Mouse (Mus musculus) heart, postnatal 0 days (tissue): ENCODE data around the gene Gm28051. TPM values are rescaled to one million over a fixed set of nuclear protein-coding genes. Genes with fewer than 3 reads are reported as not detected.

Experiments
- ATAC-seq: fragments of 200-750 bp; cut with Nextera tagmentation; 2 replicates; pipeline ENCODE4 v1.8.0; 2017; ENCODE audit warnings: low read depth, moderate number of reproducible peaks, moderate library complexity; ENCODE audit not compliant: insufficient read depth
- DNase-seq: peaks from one replicate; pipeline ENCODE4 v3.0.0-alpha.2; 2016; ENCODE audit warnings: low spot score
- H3K27ac ChIP-seq: fragments of 300-500 bp; sonication (generic); 2 replicates; pipeline ENCODE4 v1.5.1; 2014; ENCODE audit warnings: low read depth, mild to moderate bottlenecking
- H3K27me3 ChIP-seq: fragments of 300-500 bp; sonication (generic); 2 replicates; pipeline ENCODE4 v1.6.1; 2014; ENCODE audit warnings: low read length, mixed read lengths; ENCODE audit not compliant: control insufficient read depth, insufficient read depth
- H3K36me3 ChIP-seq: fragments of 300-500 bp; sonication (generic); replicated peaks from 2 replicates; pipeline ENCODE4 v1.6.1; 2014; ENCODE audit warnings: low read length, mixed read lengths; ENCODE audit not compliant: control insufficient read depth, insufficient read depth
- H3K4me1 ChIP-seq: fragments of 300-500 bp; sonication (generic); 2 replicates; pipeline ENCODE4 v1.6.1; 2014; ENCODE audit warnings: antibody characterized with exemption; ENCODE audit not compliant: control insufficient read depth, insufficient read depth
- H3K4me2 ChIP-seq: fragments of 300-500 bp; sonication (generic); 2 replicates; pipeline ENCODE4 v1.6.1; 2014; ENCODE audit warnings: low read depth, mild to moderate bottlenecking, low read length, moderate library complexity
- H3K4me3 ChIP-seq: fragments of 300-500 bp; sonication (generic); 2 replicates; pipeline ENCODE4 v1.5.1; 2014; ENCODE audit warnings: low read depth, low read length
- H3K9ac ChIP-seq: fragments of 300-500 bp; sonication (generic); replicated peaks from 2 replicates; pipeline ENCODE4 v1.6.1; 2014; ENCODE audit warnings: low read depth, low read length, mixed read lengths
- H3K9me3 ChIP-seq: fragments of 300-500 bp; sonication (generic); replicated peaks from 2 replicates; pipeline ENCODE4 v1.6.1; 2016; ENCODE audit warnings: low read length; ENCODE audit not compliant: control insufficient read depth
- CTCF ChIP-seq: IDR thresholded peaks from 2 replicates; pipeline ENCODE4 v1.5.1; 2016; ENCODE audit warnings: antibody characterized with exemption, control low read depth, low read depth
- EP300 ChIP-seq: IDR thresholded peaks from 2 replicates; pipeline ENCODE4 v1.6.1; 2016; ENCODE audit warnings: antibody characterized with exemption, low read depth
- WGBS: fragments of 180-500 bp; shearing (Covaris S2); extraction: QIAGEN DNeasy Blood & Tissue Kit; methylation state at CpG from one replicate; pipeline ENCODE4 v1.1.7; 2014; 5-methylcytosine and 5-hydroxymethylcytosine counted together
- polyA plus RNA-seq: library from polyadenylated mRNA; unstranded; fragments of >200 nt; fragmentation: Nextera tagmentation; extraction: Ambion mirVana; gene quantifications from 2 replicates; pipeline ENCODE4 v1.2.1, GENCODE M21; 2015
- total RNA-seq: library from RNA; depleted of rRNA; stranded (reverse); fragments of >200 nt; gene quantifications from 2 replicates; pipeline ENCODE4 v1.2.3, GENCODE M21; 2014; ENCODE audit warnings: low replicate concordance

Gm28051 gene
- total and polyA plus RNA-seq, 2 experiments from 2014 or later: not detected

GRCm38 (mm10) chr12:102705216-102705871 lies 52.2 kb downstream of the Gm28051 start:
- H3K4me1 ChIP-seq: peaks cover 16% of the 10 kb centered on the region
- peak; percentile 61 for DNase-seq
- H3K27ac ChIP-seq: peak overlapping the region; percentile 90
- peak; percentile 81 for ATAC-seq
- no peaks in the 10 kb centered on the region for H3K36me3 ChIP-seq
- H3K9ac ChIP-seq: peak overlapping the region; percentile 91
- WGBS: 3% methylated on average over 32 of the region's 45 CpGs
- H3K4me2 ChIP-seq: peak overlapping the region; percentile 98
- TF ChIP-seq CTCF (peak; percentile 78), EP300 (no peak)
- H3K4me3 ChIP-seq: peak overlapping the region; percentile 85
- 0 out of 2 replicates have a peak, but pooled peaks cover 8% of the 10 kb centered on the region for H3K27me3 ChIP-seq
- H3K9me3 ChIP-seq: no peaks in the 10 kb centered on the region

DNA sequence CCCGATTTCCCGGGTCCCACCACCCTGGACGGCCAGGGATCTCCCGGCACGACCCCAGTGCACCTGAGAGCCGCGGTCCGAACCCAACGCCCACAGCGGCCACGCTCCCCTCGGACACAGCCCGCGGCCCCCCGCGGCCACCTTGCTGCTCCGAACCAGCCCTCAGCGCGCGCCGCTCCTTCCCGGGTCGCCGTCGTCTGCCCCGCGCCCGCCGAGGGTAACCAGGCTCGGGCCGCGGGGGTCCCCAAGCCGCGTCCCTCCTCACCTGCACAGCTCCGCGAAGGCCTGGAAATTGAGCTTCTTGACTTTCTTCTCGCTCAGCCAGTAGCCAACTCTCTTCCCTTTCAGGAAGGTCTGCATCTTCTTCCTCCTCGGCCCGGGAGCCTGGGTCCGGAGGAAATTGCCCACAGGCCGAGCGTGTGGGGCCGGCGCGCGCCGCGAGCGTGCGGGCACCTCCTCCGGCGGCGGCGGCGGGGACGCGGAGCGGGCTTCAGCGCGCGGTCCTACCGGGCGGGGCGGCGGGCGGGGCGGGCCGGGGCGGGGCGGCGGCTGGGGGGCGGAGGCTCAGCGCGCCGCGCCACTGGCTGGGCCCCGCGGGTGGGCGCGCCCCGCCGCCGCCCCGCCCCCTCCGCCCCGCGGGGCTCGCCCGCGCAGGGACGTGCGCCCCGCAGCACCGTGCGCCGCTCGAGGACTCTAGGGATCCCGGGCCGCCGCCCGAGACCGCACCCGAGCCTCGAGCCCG lies 52.9 kb downstream of the Gm28051 start, which contains the start of gene Itpk1:
Gene Itpk1 (minus strand): TSS at position 474 of the 742 bp plus-strand sequence.
- WGBS: under 1% methylated on average over 68 of the region's 105 CpGs
- TF ChIP-seq EP300: no peak
- TF ChIP-seq CTCF: no peak
- H3K4me3 ChIP-seq: peak within 1 kb of the TSS; percentile 85
- H3K27ac ChIP-seq: peak within 1 kb of the TSS; percentile 90
- no peaks in the 10 kb centered on the region for H3K36me3 ChIP-seq
- peak; percentile 91 for ATAC-seq
- DNase-seq: peak; percentile 28
- H3K9me3 ChIP-seq: no peaks in the 10 kb centered on the region
- 0 out of 2 replicates have a peak, but pooled peaks cover 8% of the 10 kb centered on the region for H3K27me3 ChIP-seq
- H3K4me2 ChIP-seq: peak within 1 kb of the TSS; percentile 98
- H3K4me1 ChIP-seq: peaks cover 16% of the 10 kb centered on the region
- H3K9ac ChIP-seq: peak within 1 kb of the TSS; percentile 91

- Histone ChIP-seq H3K27me3 (0 out of 2 replicates have a peak, but pooled peaks cover 8% of the 10 kb centered on the region), H3K27ac (peak overlapping the region; percentile 8; the same call in 1 of the 2 replicates), H3K4me3 (peak overlapping the region; percentile 85), H3K9ac (peak overlapping the region; percentile 91), H3K4me1 (peaks cover 16% of the 10 kb centered on the region), H3K36me3 (no peaks in the 10 kb centered on the region), H3K9me3 (no peaks in the 10 kb centered on the region), H3K4me2 (peak overlapping the region; percentile 98)
- ATAC-seq: no peak
- no peak for TF ChIP-seq CTCF
- TF ChIP-seq EP300: no peak
- no peak for DNase-seq
- 15% methylated on average over 17 of the region's 17 CpGs for WGBS
Observed at GRCm38 (mm10) chr12:102703921-102704408, 53.6 kb downstream of the Gm28051 start.

- TF ChIP-seq CTCF (no peak), EP300 (no peak)
- no peak for ATAC-seq
- Histone ChIP-seq H3K4me2 (peak overlapping the region; percentile 98), H3K9me3 (no peaks in the 10 kb centered on the region), H3K4me3 (peak overlapping the region; percentile 85), H3K27me3 (0 out of 2 replicates have a peak, but pooled peaks cover 8% of the 10 kb centered on the region), H3K9ac (no peak overlapping the region), H3K27ac (peak overlapping the region; percentile 22; the same call in 1 of the 2 replicates), H3K36me3 (no peaks in the 10 kb centered on the region), H3K4me1 (peaks cover 16% of the 10 kb centered on the region)
- WGBS: 63% methylated on average over 6 of the region's 6 CpGs
- DNase-seq: no peak
Observed at GRCm38 (mm10) chr12:102703441-102703840, 54.1 kb downstream of the Gm28051 start.

DNA sequence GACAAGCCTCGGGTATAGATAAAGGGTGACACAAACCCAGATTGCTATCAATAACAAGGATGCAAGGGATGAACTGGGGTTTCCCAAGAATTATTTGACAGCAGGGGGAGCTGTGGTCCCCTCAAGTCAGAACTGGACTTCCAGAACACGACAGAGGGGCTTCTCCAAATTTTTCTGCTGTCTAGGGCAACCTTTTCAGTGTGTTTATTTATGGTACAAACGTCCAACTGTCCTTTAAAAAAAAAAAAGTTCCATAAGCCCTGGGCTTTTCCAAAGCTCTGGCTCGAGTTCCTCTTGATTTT lies 54.5 kb downstream of the Gm28051 start:
- Histone ChIP-seq H3K4me2 (peak overlapping the region; percentile 98), H3K36me3 (no peaks in the 10 kb centered on the region), H3K4me1 (peaks cover 20% of the 10 kb centered on the region), H3K27me3 (0 out of 2 replicates have a peak, but pooled peaks cover 8% of the 10 kb centered on the region), H3K4me3 (peak overlapping the region; percentile 85), H3K27ac (peak overlapping the region; percentile 54; the same call in 1 of the 2 replicates), H3K9me3 (no peaks in the 10 kb centered on the region), H3K9ac (peak overlapping the region; percentile 16; the same call in 1 of the 2 replicates)
- TF ChIP-seq EP300: no peak
- peak; percentile 26 for TF ChIP-seq CTCF
- DNase-seq (no peak), ATAC-seq (no peak)
- WGBS: 18% methylated on average over 4 of the region's 4 CpGs
